Mouse (Mus musculus) bone marrow, adult 2 months (tissue): ENCODE measurements around the gene Gm21915.
A peak's percentile ranks its signal among the peaks of the same experiment; 100 is the strongest.

Experiments used
- CTCF ChIP-seq: fragments of 200-500 bp; IDR thresholded peaks from 2 replicates; pipeline ENCODE4 v1.5.1; 2011; ENCODE audit warnings: low read length, control low read depth; ENCODE audit not compliant: control insufficient read depth, insufficient read depth
- POLR2A ChIP-seq: fragments of 200-500 bp; IDR thresholded peaks from 2 replicates; pipeline ENCODE4 v1.6.1; 2011; ENCODE audit warnings: low read depth, mild to moderate bottlenecking, control low read depth, low read length, borderline replicate concordance; ENCODE audit not compliant: control insufficient read depth

DNA sequence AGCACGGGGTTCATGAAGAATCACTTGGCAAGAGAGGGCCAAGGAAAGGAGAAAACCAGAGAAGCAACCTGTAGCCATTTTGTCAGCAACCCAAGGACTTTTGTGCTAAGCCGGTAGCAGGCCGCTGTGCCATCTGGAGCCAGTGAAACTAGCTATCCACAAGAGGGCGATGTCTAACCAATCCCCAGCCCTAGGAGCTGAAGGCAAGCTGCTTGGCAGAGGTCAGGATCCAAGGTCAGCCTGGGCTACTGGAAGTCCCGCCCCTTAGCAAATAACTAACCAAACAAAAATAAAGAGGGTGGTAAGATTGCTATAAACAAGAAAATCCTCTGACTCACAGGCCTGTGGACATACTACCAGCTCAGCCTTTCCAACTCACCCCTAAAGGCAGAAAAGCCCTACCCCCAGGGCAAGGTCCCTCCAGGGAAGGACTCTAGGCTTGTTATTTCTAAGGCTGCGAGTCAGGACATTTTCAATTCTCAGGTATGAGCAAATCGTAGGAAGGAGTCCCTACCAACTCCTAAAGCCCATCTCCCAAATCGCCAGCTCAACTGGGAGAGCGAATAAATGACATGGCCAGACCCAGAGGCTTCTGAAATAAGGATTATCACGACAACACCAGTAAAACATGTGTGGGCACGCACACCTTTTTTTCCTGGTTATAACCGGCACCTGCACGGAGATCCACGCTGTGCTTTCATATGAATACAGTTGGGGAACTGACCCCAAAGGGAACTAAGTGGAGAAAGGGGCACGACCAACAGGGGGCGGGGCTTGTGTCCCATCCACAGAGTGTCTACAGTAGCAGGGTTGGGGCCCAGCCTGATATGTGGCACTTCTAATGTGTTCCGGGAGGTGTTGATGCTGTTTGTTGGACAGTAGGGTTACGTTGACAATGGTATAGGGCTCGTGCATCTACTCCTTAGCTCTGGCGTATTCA is 42.0 kb upstream of the Gm21915 start:
- TF ChIP-seq POLR2A: no peak
- peak; percentile 74 for TF ChIP-seq CTCF
